Mouse (Mus musculus): ENCODE measurements around the gene Atp6v1e2. TPM values are rescaled to one million over a fixed set of nuclear protein-coding genes. Genes with fewer than 3 reads are reported as not detected.

Gene Atp6v1e2
- polyA plus RNA-seq, 1 experiment from 2014 or later: not detected

GRCm38 (mm10) chr17:86963586-86963902, 15.8 kb upstream of the Atp6v1e2 start:
- H3K36me3 ChIP-seq: 0 out of 2 replicates have a peak, but pooled peaks cover 1% of the 10 kb centered on the region
- H3K4me1 ChIP-seq: peaks cover 56% of the 10 kb centered on the region
- no peaks in the 10 kb centered on the region for H3K27me3 ChIP-seq
- H3K4me2 ChIP-seq: peak overlapping the region; percentile 88
- under 1% methylated on average over 25 of the region's 26 CpGs for WGBS
- peak overlapping the region; percentile 89 for H3K4me3 ChIP-seq (replicated peaks)
- no peaks in the 10 kb centered on the region for H3K9me3 ChIP-seq (replicated peaks)
- peak overlapping the region; percentile 87 for H3K9ac ChIP-seq
- peak; percentile 44 for ATAC-seq (replicated peaks; ENCODE audit: low FRiP score)
- peak overlapping the region; percentile 95 for H3K27ac ChIP-seq

- ATAC-seq (replicated peaks; ENCODE audit: low FRiP score): peak; percentile 91
- Histone ChIP-seq H3K9ac (peak within 1 kb of the TSS; percentile 87), H3K9me3 (replicated peaks) (no peaks in the 10 kb centered on the region), H3K27ac (peak within 1 kb of the TSS; percentile 95), H3K4me1 (peaks cover 51% of the 10 kb centered on the region), H3K4me2 (peak within 1 kb of the TSS; percentile 88), H3K4me3 (replicated peaks) (peak within 1 kb of the TSS; percentile 89), H3K36me3 (no peaks in the 10 kb centered on the region), H3K27me3 (no peaks in the 10 kb centered on the region)
- under 1% methylated on average over 58 of the region's 86 CpGs for WGBS
These were observed 15.3 kb upstream of the Atp6v1e2 start, which contains the start of gene Rhoq for GRCm38 (mm10) chr17:86962894-86963585. Rhoq (plus strand) TSS chr17:86963082.

GRCm38 (mm10) chr17:86962297-86962893, 14.7 kb upstream of the Atp6v1e2 start:
- no peaks in the 10 kb centered on the region for H3K27me3 ChIP-seq
- ATAC-seq (replicated peaks; ENCODE audit: low FRiP score): peak; percentile 43
- no peaks in the 10 kb centered on the region for H3K9me3 ChIP-seq (replicated peaks)
- peak overlapping the region; percentile 89 for H3K4me3 ChIP-seq (replicated peaks)
- H3K36me3 ChIP-seq: no peaks in the 10 kb centered on the region
- H3K4me2 ChIP-seq: peak overlapping the region; percentile 88
- H3K9ac ChIP-seq: peak overlapping the region; percentile 87
- WGBS: 0% methylated on average over 24 of the region's 24 CpGs
- H3K4me1 ChIP-seq: peaks cover 44% of the 10 kb centered on the region
- H3K27ac ChIP-seq: peak overlapping the region; percentile 95

- WGBS: 44% methylated on average over 8 of the region's 8 CpGs
- H3K27me3 ChIP-seq: no peaks in the 10 kb centered on the region
- no peaks in the 10 kb centered on the region for H3K36me3 ChIP-seq
- H3K9me3 ChIP-seq (replicated peaks): no peaks in the 10 kb centered on the region
- H3K4me2 ChIP-seq: no peak overlapping the region
- peak overlapping the region; percentile 95 for H3K27ac ChIP-seq
- ATAC-seq (replicated peaks; ENCODE audit: low FRiP score): no peak
- H3K4me3 ChIP-seq (replicated peaks): no peak overlapping the region
- peaks cover 43% of the 10 kb centered on the region for H3K4me1 ChIP-seq
- H3K9ac ChIP-seq: no peak overlapping the region
These were observed 13.7 kb upstream of the Atp6v1e2 start for GRCm38 (mm10) chr17:86961301-86961841.

- Histone ChIP-seq H3K4me3 (replicated peaks) (no peak overlapping the region), H3K27me3 (no peaks in the 10 kb centered on the region), H3K4me1 (peaks cover 24% of the 10 kb centered on the region), H3K9me3 (replicated peaks) (no peaks in the 10 kb centered on the region), H3K36me3 (no peaks in the 10 kb centered on the region), H3K4me2 (no peak overlapping the region), H3K27ac (no peak overlapping the region), H3K9ac (no peak overlapping the region)
- WGBS: 84% methylated on average over 14 of the region's 14 CpGs
- no peak for ATAC-seq (replicated peaks; ENCODE audit: low FRiP score)
These were observed 10.3 kb upstream of the Atp6v1e2 start for GRCm38 (mm10) chr17:86957968-86958367.

- 83% methylated on average over 5 of the region's 5 CpGs for WGBS
- no peaks in the 10 kb centered on the region for H3K27me3 ChIP-seq
- H3K4me2 ChIP-seq: no peak overlapping the region
- H3K4me3 ChIP-seq (replicated peaks): no peak overlapping the region
- peaks cover 23% of the 10 kb centered on the region for H3K4me1 ChIP-seq
- H3K9me3 ChIP-seq (replicated peaks): no peaks in the 10 kb centered on the region
- no peak overlapping the region for H3K9ac ChIP-seq
- no peak overlapping the region for H3K27ac ChIP-seq
- no peaks in the 10 kb centered on the region for H3K36me3 ChIP-seq
- no peak for ATAC-seq (replicated peaks; ENCODE audit: low FRiP score)
These were observed 9.5 kb upstream of the Atp6v1e2 start for GRCm38 (mm10) chr17:86957239-86957638.

- Histone ChIP-seq H3K4me2 (no peak overlapping the region), H3K4me3 (replicated peaks) (no peak overlapping the region), H3K9me3 (replicated peaks) (no peaks in the 10 kb centered on the region), H3K4me1 (0 out of 2 replicates have a peak, but pooled peaks cover 5% of the 10 kb centered on the region), H3K27me3 (no peaks in the 10 kb centered on the region), H3K36me3 (no peaks in the 10 kb centered on the region), H3K27ac (no peak overlapping the region), H3K9ac (no peak overlapping the region)
- 80% methylated on average over 6 of the region's 6 CpGs for WGBS
- ATAC-seq (replicated peaks; ENCODE audit: low FRiP score): no peak
These were observed 1.1 kb upstream of the Atp6v1e2 start for GRCm38 (mm10) chr17:86948801-86949200.

- no peak overlapping the region for H3K27ac ChIP-seq
- 53% methylated on average over 4 of the region's 4 CpGs for WGBS
- no peaks in the 10 kb centered on the region for H3K9me3 ChIP-seq (replicated peaks)
These were observed 1.6 kb downstream of the Atp6v1e2 start for GRCm38 (mm10) chr17:86946078-86946477.

GRCm38 (mm10) chr17:86943158-86943557, 4.5 kb downstream of the Atp6v1e2 start:
- no peaks in the 10 kb centered on the region for H3K36me3 ChIP-seq
- H3K9ac ChIP-seq: no peak overlapping the region
- no peaks in the 10 kb centered on the region for H3K27me3 ChIP-seq
- H3K27ac ChIP-seq: no peak overlapping the region
- H3K4me1 ChIP-seq: peaks cover 7% of the 10 kb centered on the region
- no peaks in the 10 kb centered on the region for H3K9me3 ChIP-seq (replicated peaks)
- no peak for ATAC-seq (replicated peaks; ENCODE audit: low FRiP score)
- 87% methylated on average over 6 of the region's 6 CpGs for WGBS
- H3K4me3 ChIP-seq (replicated peaks): no peak overlapping the region
- no peak overlapping the region for H3K4me2 ChIP-seq

More at GRCm38 (mm10) chr17:86946078-86946477, 1.6 kb downstream of the Atp6v1e2 start:
- H3K4me2 ChIP-seq: no peak overlapping the region
- H3K36me3 ChIP-seq: no peaks in the 10 kb centered on the region
- no peak overlapping the region for H3K9ac ChIP-seq
- H3K4me1 ChIP-seq: 0 out of 2 replicates have a peak, but pooled peaks cover 5% of the 10 kb centered on the region
- no peak for ATAC-seq (replicated peaks; ENCODE audit: low FRiP score)
- H3K4me3 ChIP-seq (replicated peaks): no peak overlapping the region
- H3K27me3 ChIP-seq: no peaks in the 10 kb centered on the region

- no peak for ATAC-seq (replicated peaks; ENCODE audit: low FRiP score)
- 62% methylated on average over 6 of the region's 6 CpGs for WGBS
These were observed 5.6 kb downstream of the Atp6v1e2 start for GRCm38 (mm10) chr17:86942112-86942511.

GRCm38 (mm10) chr17:86938683-86939082, 9.0 kb downstream of the Atp6v1e2 start:
- Histone ChIP-seq H3K27ac (no peak overlapping the region), H3K9ac (no peak overlapping the region), H3K9me3 (replicated peaks) (no peaks in the 10 kb centered on the region), H3K36me3 (no peaks in the 10 kb centered on the region), H3K27me3 (peaks cover 18% of the 10 kb centered on the region), H3K4me3 (replicated peaks) (no peak overlapping the region), H3K4me2 (no peak overlapping the region), H3K4me1 (peaks cover 15% of the 10 kb centered on the region)
- ATAC-seq (replicated peaks; ENCODE audit: low FRiP score): no peak
- WGBS: 60% methylated on average over 7 of the region's 7 CpGs

More at GRCm38 (mm10) chr17:86942112-86942511, 5.6 kb downstream of the Atp6v1e2 start:
- H3K36me3 ChIP-seq: no peaks in the 10 kb centered on the region
- no peak overlapping the region for H3K27ac ChIP-seq
- no peaks in the 10 kb centered on the region for H3K27me3 ChIP-seq
- no peak overlapping the region for H3K4me2 ChIP-seq
- no peaks in the 10 kb centered on the region for H3K9me3 ChIP-seq (replicated peaks)
- H3K4me3 ChIP-seq (replicated peaks): no peak overlapping the region
- no peak overlapping the region for H3K9ac ChIP-seq
- peaks cover 13% of the 10 kb centered on the region for H3K4me1 ChIP-seq

- Histone ChIP-seq H3K36me3 (no peaks in the 10 kb centered on the region), H3K4me2 (peak overlapping the region; percentile 79), H3K27me3 (peaks cover 19% of the 10 kb centered on the region), H3K4me1 (peaks cover 15% of the 10 kb centered on the region), H3K9ac (peak overlapping the region; percentile 41), H3K4me3 (replicated peaks) (peak overlapping the region; percentile 48), H3K27ac (peak overlapping the region; percentile 41; the same call in 1 of the 2 replicates), H3K9me3 (replicated peaks) (no peaks in the 10 kb centered on the region)
- 3% methylated on average over 20 of the region's 20 CpGs for WGBS
- ATAC-seq (replicated peaks; ENCODE audit: low FRiP score): peak; percentile 90
These were observed 10.1 kb downstream of the Atp6v1e2 start for GRCm38 (mm10) chr17:86937497-86938155.

Data from kidney, embryonic 15.5 days (tissue).